Mouse (Mus musculus): ENCODE data around the gene Usp10. TPM values are rescaled to one million over a fixed set of nuclear protein-coding genes. Genes with fewer than 3 reads are reported as not detected.

Gene Usp10
- polyA plus RNA-seq, 1 experiment from 2014 or later = 142 TPM

- no peak overlapping the region for H3K27ac ChIP-seq
- peaks cover 84% of the 10 kb centered on the region for H3K36me3 ChIP-seq
- WGBS = 65% methylated on average over 9 of the region's 9 CpGs
- H3K4me1 ChIP-seq = peaks cover 5% of the 10 kb centered on the region; the same call in 1 of the 2 replicates
- no peak overlapping the region for H3K4me2 ChIP-seq (replicated peaks)
- H3K4me3 ChIP-seq = no peak overlapping the region
- no peaks in the 10 kb centered on the region for H3K27me3 ChIP-seq
- H3K9ac ChIP-seq = no peak overlapping the region
- peak; percentile 69 for ATAC-seq (ENCODE audit: low FRiP score, low read depth)
- no peaks in the 10 kb centered on the region for H3K9me3 ChIP-seq
Observed at GRCm38 (mm10) chr8:119944096-119944811, 34.1 kb downstream of the Usp10 start.

DNA sequence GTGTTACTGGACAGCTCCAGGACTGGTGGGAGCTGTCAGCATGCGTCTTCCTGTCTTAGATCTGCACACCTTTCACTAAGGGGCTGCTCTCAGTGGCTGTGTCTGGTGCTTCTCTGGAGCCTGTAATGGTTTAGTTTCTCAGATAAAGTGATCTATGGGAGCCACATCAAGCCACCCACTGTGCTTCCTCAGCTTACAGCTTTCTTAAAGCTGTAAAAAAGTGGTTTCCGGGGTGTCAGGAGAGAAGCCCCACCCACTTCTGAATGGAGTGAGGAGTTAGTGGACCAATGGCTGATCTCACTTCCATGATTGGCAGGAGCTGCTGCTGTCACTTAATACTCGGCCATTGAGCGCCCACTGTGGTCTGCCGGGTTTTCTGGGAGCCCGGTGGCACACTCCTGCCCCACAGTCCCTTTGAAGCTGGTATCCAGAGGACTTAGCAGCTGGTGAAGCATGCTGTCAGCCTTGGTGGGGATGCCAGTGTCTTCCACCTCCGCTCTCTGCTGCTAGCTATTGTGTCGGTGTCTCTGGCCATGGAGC lies 36.2 kb downstream of the Usp10 start:
- no peak overlapping the region for H3K4me2 ChIP-seq (replicated peaks)
- peaks cover 92% of the 10 kb centered on the region for H3K36me3 ChIP-seq
- no peaks in the 10 kb centered on the region for H3K27me3 ChIP-seq
- no peak overlapping the region for H3K27ac ChIP-seq
- ATAC-seq (ENCODE audit: low FRiP score, low read depth) = no peak
- 70% methylated on average over 8 of the region's 8 CpGs for WGBS
- no peak overlapping the region for H3K9ac ChIP-seq
- H3K4me3 ChIP-seq = no peak overlapping the region
- H3K9me3 ChIP-seq = no peaks in the 10 kb centered on the region
- H3K4me1 ChIP-seq = peaks cover 5% of the 10 kb centered on the region; the same call in 1 of the 2 replicates

DNA sequence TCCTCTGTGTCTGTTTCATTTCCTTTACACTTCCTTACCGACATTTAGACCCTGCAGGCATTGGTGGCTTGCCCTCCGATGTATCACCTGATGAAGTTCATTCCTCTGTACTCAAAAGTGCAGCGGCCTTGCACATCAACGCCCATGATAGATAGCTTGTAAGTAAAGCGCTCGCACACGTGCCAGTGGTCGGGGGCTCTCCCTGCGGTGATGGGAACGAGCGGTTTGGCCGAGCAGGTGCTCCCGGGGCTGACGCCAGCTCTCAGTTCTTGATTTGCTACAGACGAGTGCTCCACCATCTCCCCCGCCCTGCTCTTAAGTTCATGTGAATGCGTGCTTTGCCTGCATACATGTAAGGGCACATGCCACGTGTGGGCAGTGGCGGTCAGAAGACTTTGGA lies 37.5 kb downstream of the Usp10 start:
- Histone ChIP-seq H3K36me3 (peaks cover 92% of the 10 kb centered on the region), H3K4me1 (peaks cover 13% of the 10 kb centered on the region), H3K27ac (no peak overlapping the region), H3K4me2 (replicated peaks) (no peak overlapping the region), H3K27me3 (no peaks in the 10 kb centered on the region), H3K9ac (no peak overlapping the region), H3K9me3 (no peaks in the 10 kb centered on the region), H3K4me3 (no peak overlapping the region)
- WGBS = 88% methylated on average over 19 of the region's 19 CpGs
- no peak for ATAC-seq (ENCODE audit: low FRiP score, low read depth)

GRCm38 (mm10) chr8:119948340-119948739 lies 38.2 kb downstream of the Usp10 start:
- H3K27me3 ChIP-seq = no peaks in the 10 kb centered on the region
- peaks cover 94% of the 10 kb centered on the region for H3K36me3 ChIP-seq
- WGBS = 87% methylated on average over 15 of the region's 15 CpGs
- no peak overlapping the region for H3K9ac ChIP-seq
- ATAC-seq (ENCODE audit: low FRiP score, low read depth) = no peak
- no peak overlapping the region for H3K27ac ChIP-seq
- H3K4me2 ChIP-seq (replicated peaks) = no peak overlapping the region
- no peak overlapping the region for H3K4me3 ChIP-seq
- H3K4me1 ChIP-seq = peaks cover 9% of the 10 kb centered on the region; the same call in 1 of the 2 replicates
- H3K9me3 ChIP-seq = no peaks in the 10 kb centered on the region

DNA sequence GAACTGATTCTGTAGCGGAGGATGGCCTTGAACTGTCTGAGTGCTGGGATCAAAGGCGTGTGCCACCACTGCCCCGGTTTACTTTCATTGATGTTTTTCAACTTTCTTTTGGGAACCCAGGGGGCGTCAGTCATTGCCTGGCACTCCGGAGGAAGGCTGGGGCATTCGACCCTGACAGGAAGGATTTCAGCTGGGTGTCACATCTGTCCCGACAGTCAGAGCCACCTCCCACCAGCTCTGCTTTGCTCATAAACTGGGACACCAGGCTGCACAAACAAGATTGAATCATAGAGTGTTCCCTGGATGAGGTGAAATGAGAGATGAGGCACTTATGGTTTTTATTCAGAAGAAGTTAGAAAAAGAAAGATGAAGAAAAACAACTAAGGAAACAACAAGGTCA lies 42.1 kb downstream of the Usp10 start:
- 55% methylated on average over 7 of the region's 7 CpGs for WGBS
- H3K27ac ChIP-seq = no peak overlapping the region

DNA sequence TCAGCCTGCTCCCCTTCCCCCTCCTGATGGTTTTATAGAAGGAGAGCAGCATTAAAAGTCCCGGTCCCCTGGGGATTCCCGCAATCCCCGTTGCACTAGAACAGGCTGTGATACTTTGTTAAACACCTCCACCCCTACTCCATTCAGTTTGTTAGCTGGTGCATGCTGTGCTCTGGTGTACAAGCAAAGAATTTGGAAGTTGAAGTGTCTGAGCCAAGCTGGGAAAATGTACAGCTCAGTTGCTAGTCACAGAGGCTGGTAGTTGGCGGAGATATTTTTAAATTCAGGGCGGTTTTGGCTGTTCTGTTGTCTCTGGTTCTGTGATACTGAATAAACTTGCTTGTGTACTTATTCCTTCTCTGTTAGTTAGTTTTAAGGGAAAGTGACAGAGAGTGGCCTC lies 42.6 kb downstream of the Usp10 start:
- 44% methylated on average over 5 of the region's 5 CpGs for WGBS
- peaks cover 27% of the 10 kb centered on the region for H3K4me1 ChIP-seq
- no peak overlapping the region for H3K4me3 ChIP-seq
- no peaks in the 10 kb centered on the region for H3K27me3 ChIP-seq
- H3K9ac ChIP-seq = no peak overlapping the region
- no peaks in the 10 kb centered on the region for H3K9me3 ChIP-seq
- no peak overlapping the region for H3K27ac ChIP-seq
- H3K36me3 ChIP-seq = peaks cover 96% of the 10 kb centered on the region
- ATAC-seq (ENCODE audit: low FRiP score, low read depth) = no peak
- H3K4me2 ChIP-seq (replicated peaks) = no peak overlapping the region

More for the DNA sequence above, 42.1 kb downstream of the Usp10 start:
- Histone ChIP-seq H3K4me2 (replicated peaks) (no peak overlapping the region), H3K9me3 (no peaks in the 10 kb centered on the region), H3K4me1 (peaks cover 23% of the 10 kb centered on the region), H3K27me3 (no peaks in the 10 kb centered on the region), H3K36me3 (peaks cover 96% of the 10 kb centered on the region), H3K4me3 (no peak overlapping the region), H3K9ac (no peak overlapping the region)
- ATAC-seq (ENCODE audit: low FRiP score, low read depth) = no peak

DNA sequence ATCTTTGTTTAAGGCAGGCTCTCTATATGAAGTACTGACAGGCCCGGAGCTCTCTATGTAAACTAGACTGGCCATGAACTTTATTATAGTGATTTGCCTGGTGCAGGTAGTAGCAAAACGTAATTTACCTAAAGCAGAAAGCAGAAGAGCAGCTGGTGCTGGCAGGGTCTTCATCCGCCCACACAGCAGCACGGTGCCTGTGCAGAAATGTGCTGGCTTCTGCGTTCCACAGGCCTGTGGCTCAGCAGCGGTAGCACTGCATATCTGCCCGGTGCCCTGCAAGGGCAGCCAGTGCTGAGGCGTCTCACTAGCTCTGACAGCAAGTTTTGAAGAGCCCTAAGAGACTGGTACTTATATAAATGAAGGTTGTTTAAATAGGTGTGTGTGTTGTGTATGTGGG lies 45.2 kb downstream of the Usp10 start:
- 91% methylated on average over 8 of the region's 8 CpGs for WGBS
- Histone ChIP-seq H3K36me3 (peaks cover 82% of the 10 kb centered on the region), H3K9me3 (no peaks in the 10 kb centered on the region), H3K4me2 (replicated peaks) (no peak overlapping the region), H3K4me1 (peaks cover 35% of the 10 kb centered on the region), H3K4me3 (no peak overlapping the region), H3K27me3 (no peaks in the 10 kb centered on the region), H3K27ac (no peak overlapping the region), H3K9ac (no peak overlapping the region)
- no peak for ATAC-seq (ENCODE audit: low FRiP score, low read depth)

- 95% methylated on average over 10 of the region's 10 CpGs for WGBS
- H3K27ac ChIP-seq = no peak overlapping the region
- peaks cover 31% of the 10 kb centered on the region for H3K4me1 ChIP-seq
- H3K4me2 ChIP-seq (replicated peaks) = no peak overlapping the region
- peaks cover 54% of the 10 kb centered on the region for H3K36me3 ChIP-seq
- no peaks in the 10 kb centered on the region for H3K9me3 ChIP-seq
- no peak for ATAC-seq (ENCODE audit: low FRiP score, low read depth)
- no peak overlapping the region for H3K4me3 ChIP-seq
- H3K9ac ChIP-seq = no peak overlapping the region
- H3K27me3 ChIP-seq = no peaks in the 10 kb centered on the region
Observed at GRCm38 (mm10) chr8:119958076-119958475, 47.9 kb downstream of the Usp10 start.

- WGBS = 62% methylated on average over 5 of the region's 5 CpGs
- Histone ChIP-seq H3K27me3 (no peaks in the 10 kb centered on the region), H3K36me3 (peaks cover 29% of the 10 kb centered on the region), H3K4me3 (no peak overlapping the region), H3K4me1 (peaks cover 39% of the 10 kb centered on the region), H3K4me2 (replicated peaks) (no peak overlapping the region), H3K9me3 (peaks cover 3% of the 10 kb centered on the region; the same call in 1 of the 2 replicates), H3K27ac (peak overlapping the region; percentile 28; the same call in 1 of the 2 replicates), H3K9ac (no peak overlapping the region)
- ATAC-seq (ENCODE audit: low FRiP score, low read depth) = no peak
Observed at GRCm38 (mm10) chr8:119960531-119961104, 50.5 kb downstream of the Usp10 start.

DNA sequence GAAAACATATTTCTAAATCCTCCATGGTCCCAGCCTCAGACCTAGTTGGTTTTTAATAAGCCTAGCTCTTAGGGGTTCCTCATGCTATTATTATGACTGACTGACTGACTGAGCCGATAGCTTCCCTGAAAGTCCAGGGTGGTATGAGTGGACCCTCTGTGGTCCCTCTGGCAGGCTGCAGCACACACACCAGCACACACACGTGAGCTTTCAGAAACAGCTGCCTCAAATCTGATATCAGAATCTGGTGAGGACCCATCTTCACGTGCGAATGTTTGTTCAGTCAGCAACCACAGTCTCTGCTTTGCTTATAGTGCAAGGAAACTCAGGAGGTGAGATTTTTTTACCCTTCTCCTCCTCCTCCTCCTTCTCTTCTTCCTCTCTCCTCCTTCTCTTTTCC lies 54.7 kb downstream of the Usp10 start:
- Histone ChIP-seq H3K9me3 (peaks cover 10% of the 10 kb centered on the region), H3K36me3 (no peaks in the 10 kb centered on the region), H3K27ac (no peak overlapping the region), H3K4me1 (peaks cover 16% of the 10 kb centered on the region; the same call in 1 of the 2 replicates), H3K4me3 (no peak overlapping the region), H3K27me3 (no peaks in the 10 kb centered on the region), H3K4me2 (replicated peaks) (no peak overlapping the region), H3K9ac (no peak overlapping the region)
- 68% methylated on average over 4 of the region's 4 CpGs for WGBS
- ATAC-seq (ENCODE audit: low FRiP score, low read depth) = no peak

GRCm38 (mm10) chr8:119967435-119967834 lies 57.3 kb downstream of the Usp10 start:
- WGBS = 87% methylated on average over 9 of the region's 9 CpGs

GRCm38 (mm10) chr8:119970169-119970568 lies 60.0 kb downstream of the Usp10 start:
- peaks cover 10% of the 10 kb centered on the region for H3K9me3 ChIP-seq
- H3K27ac ChIP-seq = no peak overlapping the region
- WGBS = 78% methylated on average over 9 of the region's 9 CpGs

More at GRCm38 (mm10) chr8:119967435-119967834, 57.3 kb downstream of the Usp10 start:
- no peaks in the 10 kb centered on the region for H3K27me3 ChIP-seq
- no peak for ATAC-seq (ENCODE audit: low FRiP score, low read depth)
- H3K4me1 ChIP-seq = peaks cover 10% of the 10 kb centered on the region; the same call in 1 of the 2 replicates
- no peaks in the 10 kb centered on the region for H3K36me3 ChIP-seq
- H3K9me3 ChIP-seq = peaks cover 10% of the 10 kb centered on the region
- no peak overlapping the region for H3K27ac ChIP-seq
- no peak overlapping the region for H3K4me2 ChIP-seq (replicated peaks)
- no peak overlapping the region for H3K9ac ChIP-seq
- no peak overlapping the region for H3K4me3 ChIP-seq

More at GRCm38 (mm10) chr8:119970169-119970568, 60.0 kb downstream of the Usp10 start:
- no peak for ATAC-seq (ENCODE audit: low FRiP score, low read depth)
- peaks cover 16% of the 10 kb centered on the region for H3K4me1 ChIP-seq
- H3K27me3 ChIP-seq = no peaks in the 10 kb centered on the region
- no peak overlapping the region for H3K9ac ChIP-seq
- no peak overlapping the region for H3K4me3 ChIP-seq
- H3K4me2 ChIP-seq (replicated peaks) = no peak overlapping the region
- no peaks in the 10 kb centered on the region for H3K36me3 ChIP-seq
